Mouse (Mus musculus) kidney, postnatal 36 days (tissue): ENCODE data around the gene Ect2.

ENCODE experiments used
- DNase-seq, 2 experiments: peaks; one replicate each; pipeline ENCODE4 v3.0.0; 2021 to 2022; ENCODE audit warnings: mixed read lengths in 2 of 2

Ect2 gene

GRCm38 (mm10) chr3:27153701-27154209 lies at the start of gene Ect2:
Ect2 (minus strand) TSS chr3:27153878.
- peak; percentile 99 for DNase-seq

- DNase-seq: no peak
Measured at GRCm38 (mm10) chr3:27201728-27202411, 48.2 kb upstream of the Ect2 start.

- peak; percentile 48 to 57 for DNase-seq
Measured at GRCm38 (mm10) chr3:27199120-27199519, 45.4 kb upstream of the Ect2 start.

- no peak for DNase-seq
Measured at GRCm38 (mm10) chr3:27197816-27198215, 44.1 kb upstream of the Ect2 start.

GRCm38 (mm10) chr3:27196529-27196928 lies 42.9 kb upstream of the Ect2 start:
- peak; percentile 66 to 79 for DNase-seq

- peak in 1 of 2 experiments; percentile 49 for DNase-seq
Measured at GRCm38 (mm10) chr3:27195573-27196227, 42.0 kb upstream of the Ect2 start.

- DNase-seq: no peak
Measured at GRCm38 (mm10) chr3:27195153-27195552, 41.5 kb upstream of the Ect2 start.

GRCm38 (mm10) chr3:27193844-27194317 lies 40.2 kb upstream of the Ect2 start:
- DNase-seq: peak; percentile 72 to 73

- no peak for DNase-seq
Measured at GRCm38 (mm10) chr3:27191856-27192255, 38.2 kb upstream of the Ect2 start.

GRCm38 (mm10) chr3:27190865-27191264 lies 37.2 kb upstream of the Ect2 start:
- DNase-seq: no peak

- DNase-seq: peak; percentile 91 to 95
Measured at GRCm38 (mm10) chr3:27189320-27190261, 35.9 kb upstream of the Ect2 start.

GRCm38 (mm10) chr3:27188386-27188785 lies 34.7 kb upstream of the Ect2 start:
- DNase-seq: peak; percentile 52 to 82

- peak; percentile 66 to 79 for DNase-seq
Measured at GRCm38 (mm10) chr3:27183601-27184175, 30.0 kb upstream of the Ect2 start.

- DNase-seq: peak; percentile 97 to 98
Measured at GRCm38 (mm10) chr3:27182733-27183600, 29.3 kb upstream of the Ect2 start, which contains the start of gene Nceh1. Nceh1 (plus strand) TSS chr3:27182965.

- no peak for DNase-seq
Measured at GRCm38 (mm10) chr3:27179711-27180110, 26.0 kb upstream of the Ect2 start.

- DNase-seq: no peak
Measured at GRCm38 (mm10) chr3:27170257-27170656, 16.6 kb upstream of the Ect2 start.

GRCm38 (mm10) chr3:27165481-27166065 lies 11.9 kb upstream of the Ect2 start:
- DNase-seq: no peak

GRCm38 (mm10) chr3:27162410-27162804 lies 8.7 kb upstream of the Ect2 start:
- no peak for DNase-seq

- no peak for DNase-seq
Measured at GRCm38 (mm10) chr3:27161645-27162409, 8.1 kb upstream of the Ect2 start.

GRCm38 (mm10) chr3:27158910-27159309 lies 5.2 kb upstream of the Ect2 start:
- DNase-seq: no peak
